Mouse (Mus musculus): ENCODE results near the gene Srpk2. TPM values are rescaled to one million over a fixed set of nuclear protein-coding genes. Genes with fewer than 3 reads are reported as not detected.
"Not testable (repeated sequence)": the region's sequence is repeated elsewhere in the genome, so short reads cannot be mapped to it uniquely, and the experiment has no call there.

Gene Srpk2
- total and polyA plus RNA-seq, 3 experiments, result 20.6 to 31.1 (median 23.3) TPM

GRCm38 (mm10) chr5:23596326-23596965 lies 88.0 kb downstream of the Srpk2 start:
- in situ Hi-C loops (cut with MboI; ENCODE audit: low pct_ligation_motif_present, low pct_unique_long_range_greater_than_20kb, low sequenced_read_pairs), result no loop called here
- Histone ChIP-seq H3K4me3 (replicated peaks in 1 of 3; ENCODE audit: low read depth in 2 of 3, low read length in 2 of 3, poor library complexity in 1 of 3) (no peak overlapping the region), H3K36me3 (replicated peaks in 1 of 2; ENCODE audit: control insufficient read depth in 1 of 2, insufficient read depth in 1 of 2, low read length in 1 of 2) (peaks cover under 1 to 39% of the 10 kb centered on the region in 2 experiments), H3K9ac (ENCODE audit: insufficient read depth, low read depth) (no peak overlapping the region), H3K27me3 (replicated peaks) (no peaks in the 10 kb centered on the region), H3K79me2 (replicated peaks; ENCODE audit: control insufficient read depth, extremely low read depth, insufficient read depth, poor library complexity, severe bottlenecking) (peaks cover 5% of the 10 kb centered on the region), H3K4me2 (ENCODE audit: insufficient read depth, low read depth, poor library complexity, severe bottlenecking) (no peak overlapping the region), H3K4me1 (ENCODE audit: control insufficient read depth in 1 of 2, insufficient read depth in 2 of 2) (peaks cover 8 to 23% of the 10 kb centered on the region in 2 experiments), H3K27ac (ENCODE audit: insufficient read depth, low read depth) (no peak overlapping the region), H3K9me3 (replicated peaks; ENCODE audit: low read length) (no peaks in the 10 kb centered on the region)
- no peak for TF ChIP-seq HCFC1 (IDR thresholded peaks at IDR 0.05; ENCODE audit: low read depth, low read length)
- no peak for TF ChIP-seq MEF2A (IDR thresholded peaks at IDR 0.05; ENCODE audit: borderline replicate concordance, low read depth, low read length)
- TF ChIP-seq ETS1 (conservative IDR thresholded peaks at IDR 0.05; ENCODE audit: low read depth, low read length), result no peak
- no peak for TF ChIP-seq USF1 (IDR thresholded peaks at IDR 0.05; ENCODE audit: low read depth, low read length)
- no peak for TF ChIP-seq POLR2A (IDR thresholded peaks at IDR 0.05; ENCODE audit: low read depth, low read length)
- TF ChIP-seq RAD21 (IDR thresholded peaks at IDR 0.05; ENCODE audit: low read depth, low read length), result no peak
- no peak for DNase-seq (ENCODE audit: extremely low read depth)
- dilution Hi-C loops (cut with MboI; ENCODE audit: extremely low pct_ligation_motif_present, extremely low pct_unique_long_range_greater_than_20kb, low sequenced_read_pairs), result no loop called here

- H3K9me3 ChIP-seq (replicated peaks; ENCODE audit: low read length); H3K4me2 ChIP-seq (ENCODE audit: insufficient read depth, low read depth, poor library complexity, severe bottlenecking); H3K79me2 ChIP-seq (replicated peaks; ENCODE audit: control insufficient read depth, extremely low read depth, insufficient read depth, poor library complexity, severe bottlenecking); H3K9ac ChIP-seq (ENCODE audit: insufficient read depth, low read depth); H3K27ac ChIP-seq (ENCODE audit: insufficient read depth, low read depth); in situ Hi-C loops (cut with MboI; ENCODE audit: low pct_ligation_motif_present, low pct_unique_long_range_greater_than_20kb, low sequenced_read_pairs); DNase-seq (ENCODE audit: extremely low read depth); H3K27me3 ChIP-seq (replicated peaks); H3K4me3 ChIP-seq (replicated peaks in 1 of 3; ENCODE audit: low read depth in 2 of 3, low read length in 2 of 3, poor library complexity in 1 of 3); H3K4me1 ChIP-seq (ENCODE audit: control insufficient read depth in 1 of 2, insufficient read depth in 2 of 2); dilution Hi-C loops (cut with MboI; ENCODE audit: extremely low pct_ligation_motif_present, extremely low pct_unique_long_range_greater_than_20kb, low sequenced_read_pairs): not testable (repeated sequence)
- H3K36me3 ChIP-seq (replicated peaks in 1 of 2; ENCODE audit: control insufficient read depth in 1 of 2, insufficient read depth in 1 of 2, low read length in 1 of 2), result peaks cover 0 to 40% of the 10 kb centered on the region in 2 experiments
These were observed 94.1 kb downstream of the Srpk2 start for GRCm38 (mm10) chr5:23590298-23590697.

GRCm38 (mm10) chr5:23587614-23588013 lies 96.8 kb downstream of the Srpk2 start:
- Histone ChIP-seq H3K9me3 (replicated peaks; ENCODE audit: low read length) (no peaks in the 10 kb centered on the region), H3K4me1 (ENCODE audit: control insufficient read depth in 1 of 2, insufficient read depth in 2 of 2) (peaks cover 0 to 7% of the 10 kb centered on the region in 2 experiments; a peak in 2 of 4 replicates), H3K9ac (ENCODE audit: insufficient read depth, low read depth) (no peak overlapping the region), H3K4me3 (replicated peaks in 1 of 3; ENCODE audit: low read depth in 2 of 3, low read length in 2 of 3, poor library complexity in 1 of 3) (no peak overlapping the region), H3K79me2 (replicated peaks; ENCODE audit: control insufficient read depth, extremely low read depth, insufficient read depth, poor library complexity, severe bottlenecking) (no peaks in the 10 kb centered on the region), H3K4me2 (ENCODE audit: insufficient read depth, low read depth, poor library complexity, severe bottlenecking) (no peak overlapping the region), H3K36me3 (replicated peaks in 1 of 2; ENCODE audit: control insufficient read depth in 1 of 2, insufficient read depth in 1 of 2, low read length in 1 of 2) (peaks cover 0 to 31% of the 10 kb centered on the region in 2 experiments), H3K27ac (ENCODE audit: insufficient read depth, low read depth) (no peak overlapping the region), H3K27me3 (replicated peaks) (no peaks in the 10 kb centered on the region)
- in situ Hi-C loops (cut with MboI; ENCODE audit: low pct_ligation_motif_present, low pct_unique_long_range_greater_than_20kb, low sequenced_read_pairs) (no loop called here), dilution Hi-C loops (cut with MboI; ENCODE audit: extremely low pct_ligation_motif_present, extremely low pct_unique_long_range_greater_than_20kb, low sequenced_read_pairs) (no loop called here)
- DNase-seq (ENCODE audit: extremely low read depth), result no peak
- no peak for TF ChIP-seq NELFE (IDR thresholded peaks at IDR 0.05; ENCODE audit: low read depth, low read length)
- no peak for TF ChIP-seq SIN3A (IDR thresholded peaks at IDR 0.05; ENCODE audit: low read length)
- no peak for TF ChIP-seq ETS1 (conservative IDR thresholded peaks at IDR 0.05; ENCODE audit: low read depth, low read length)
- TF ChIP-seq MXI1 (IDR thresholded peaks at IDR 0.05; ENCODE audit: low read depth, low read length), result no peak
- no peak for TF ChIP-seq RAD21 (IDR thresholded peaks at IDR 0.05; ENCODE audit: low read depth, low read length)
- no peak for TF ChIP-seq USF2 (conservative IDR thresholded peaks at IDR 0.05; ENCODE audit: low read depth, low read length)
- no peak for TF ChIP-seq TBP (conservative IDR thresholded peaks at IDR 0.05; ENCODE audit: low read depth, low read length)
